Mouse (Mus musculus): ENCODE results near the gene Ikbip. TPM values are rescaled to one million over a fixed set of nuclear protein-coding genes. Genes with fewer than 3 reads are reported as not detected.

Ikbip gene
- total and polyA plus RNA-seq, 3 experiments: 9.9 to 12.3 TPM; not detected in 1

- peak overlapping the region; percentile 78 for H3K27ac ChIP-seq (ENCODE audit: control insufficient read depth, low read depth, low read length)
- no peaks in the 10 kb centered on the region for H3K27me3 ChIP-seq (ENCODE audit: control insufficient read depth in 1 of 2, insufficient read depth in 2 of 2, low read length in 2 of 2)
- peaks cover 0 to 4% of the 10 kb centered on the region in 2 experiments; a peak in 1 of 4 replicates for H3K36me3 ChIP-seq (ENCODE audit: control insufficient read depth in 1 of 2, insufficient read depth in 2 of 2, low read length in 2 of 2)
- H3K4me1 ChIP-seq (ENCODE audit: control insufficient read depth in 1 of 2, insufficient read depth in 2 of 2, low read length in 2 of 2): peaks cover 0 to 11% of the 10 kb centered on the region in 2 experiments; a peak in 1 of 4 replicates
- peak; percentile 77 for DNase-seq (ENCODE audit: low read depth, low spot score)
- no peak for TF ChIP-seq CHD2 (IDR thresholded peaks at IDR 0.05; ENCODE audit: low read length)
- peak; percentile 54; the same call in 1 of the 2 replicates for TF ChIP-seq NRF1 (IDR thresholded peaks at IDR 0.05; ENCODE audit: insufficient read depth, low read depth, low read length, poor library complexity, severe bottlenecking)
- peak; percentile 45; the same call in 1 of the 2 replicates for TF ChIP-seq HCFC1 (IDR thresholded peaks at IDR 0.05; ENCODE audit: low read depth, low read length)
- no peak for TF ChIP-seq UBTF (IDR thresholded peaks at IDR 0.05; ENCODE audit: borderline replicate concordance, insufficient read depth, low read depth, low read length)
- TF ChIP-seq MEF2A (IDR thresholded peaks at IDR 0.05; ENCODE audit: extremely low read depth, insufficient replicate concordance, low read depth, low read length, poor library complexity, severe bottlenecking): peak; percentile 90; the same call in 1 of the 2 replicates
- TF ChIP-seq MYC (IDR thresholded peaks at IDR 0.05; ENCODE audit: low read depth, low read length): peak; percentile 78
- TF ChIP-seq RCOR1 (IDR thresholded peaks at IDR 0.05; ENCODE audit: low read depth, low read length): peak; percentile 47; the same call in 1 of the 2 replicates
- no peak for TF ChIP-seq MYB (IDR thresholded peaks at IDR 0.05; ENCODE audit: low read depth, low read length)
- TF ChIP-seq ZNF384 (IDR thresholded peaks at IDR 0.05; ENCODE audit: low read depth, low read length): no peak
- 0 out of 2 replicates have a peak, but pooled peaks have one; percentile 45 for TF ChIP-seq CHD1 (IDR thresholded peaks at IDR 0.05; ENCODE audit: low read depth, low read length)
- TF ChIP-seq TCF12 (IDR thresholded peaks at IDR 0.05; ENCODE audit: low read depth, low read length): peak; percentile 46; the same call in 1 of the 2 replicates
- peak; percentile 63 for TF ChIP-seq MAX (IDR thresholded peaks at IDR 0.05; ENCODE audit: low read length)
- TF ChIP-seq KAT2A (conservative IDR thresholded peaks at IDR 0.05; ENCODE audit: low read depth, low read length): no peak
- TF ChIP-seq RAD21 (IDR thresholded peaks at IDR 0.05; ENCODE audit: low read depth, low read length): no peak
- TF ChIP-seq USF2 (IDR thresholded peaks at IDR 0.05; ENCODE audit: borderline replicate concordance in 1 of 2, insufficient read depth in 1 of 2, low read depth in 1 of 2, low read length in 2 of 2): no peak
- no peak for TF ChIP-seq SMC3 (IDR thresholded peaks at IDR 0.05; ENCODE audit: low read depth, low read length)
- peak; percentile 40 to 62; a peak in 2 of 4 replicates for TF ChIP-seq EP300 (IDR thresholded peaks at IDR 0.05; ENCODE audit: low read depth in 1 of 2, low read length in 2 of 2)
- TF ChIP-seq E2F4 (IDR thresholded peaks at IDR 0.05; ENCODE audit: borderline replicate concordance, low read depth, low read length): no peak
- peak; percentile 75 for TF ChIP-seq MXI1 (IDR thresholded peaks at IDR 0.05; ENCODE audit: low read depth, low read length)
- TF ChIP-seq USF1 (IDR thresholded peaks at IDR 0.05; ENCODE audit: low read depth, low read length): peak; percentile 83
- no peak for TF ChIP-seq POLR2AphosphoS5 (IDR thresholded peaks at IDR 0.05; ENCODE audit: borderline replicate concordance, low read depth, low read length)
- TF ChIP-seq ZKSCAN1 (IDR thresholded peaks at IDR 0.05; ENCODE audit: low read depth, low read length): no peak
- no peak for TF ChIP-seq MAZ (IDR thresholded peaks at IDR 0.05; ENCODE audit: low read depth, low read length)
- TF ChIP-seq MAFK (IDR thresholded peaks at IDR 0.05; ENCODE audit: borderline replicate concordance, low read depth, low read length): peak; percentile 24; the same call in 1 of the 2 replicates
- peak; percentile 75 for TF ChIP-seq SIN3A (IDR thresholded peaks at IDR 0.05; ENCODE audit: low read length)
- TF ChIP-seq TBP (IDR thresholded peaks at IDR 0.05; ENCODE audit: low read depth, low read length): no peak
- no peak; the same call in 1 of the 2 replicates for TF ChIP-seq NELFE (IDR thresholded peaks at IDR 0.05; ENCODE audit: low read depth, low read length)
- peak; percentile 76; the same call in 1 of the 2 replicates for TF ChIP-seq BHLHE40 (IDR thresholded peaks at IDR 0.05; ENCODE audit: borderline replicate concordance, low read depth, low read length)
- TF ChIP-seq ZC3H11A (IDR thresholded peaks at IDR 0.05; ENCODE audit: low read depth, low read length): no peak
- TF ChIP-seq GABPA (IDR thresholded peaks at IDR 0.05; ENCODE audit: low read depth, low read length): no peak
- TF ChIP-seq TAL1 (IDR thresholded peaks at IDR 0.05; ENCODE audit: low read length): peak; percentile 57
- TF ChIP-seq GATA1 (IDR thresholded peaks at IDR 0.05; ENCODE audit: low read depth, low read length): peak; percentile 63; the same call in 1 of the 2 replicates
- TF ChIP-seq ETS1 (IDR thresholded peaks at IDR 0.05; ENCODE audit: low read depth, low read length): peak; percentile 70
- TF ChIP-seq ZMIZ1 (IDR thresholded peaks at IDR 0.05; ENCODE audit: low read depth, low read length): peak; percentile 21; the same call in 1 of the 2 replicates
- TF ChIP-seq JUND (IDR thresholded peaks at IDR 0.05; ENCODE audit: low read depth, low read length): no peak
- H3K9me3 ChIP-seq (replicated peaks; ENCODE audit: insufficient read depth, low read length): no peaks in the 10 kb centered on the region
- no peaks in the 10 kb centered on the region; the same call in 1 of the 2 replicates for H3K79me2 ChIP-seq (ENCODE audit: control insufficient read depth, insufficient read depth, low read length, poor library complexity)
- H3K9ac ChIP-seq (ENCODE audit: control insufficient read depth, low read depth, low read length, poor library complexity, severe bottlenecking): peak overlapping the region; percentile 50
- H3K4me3 ChIP-seq (ENCODE audit: control insufficient read depth in 1 of 2, insufficient read depth in 1 of 2, low read depth in 2 of 2, low read length in 2 of 2): peak overlapping the region; percentile 40 to 44
Observed at GRCm38 (mm10) chr10:91139148-91139766, 56.5 kb downstream of the Ikbip start.
